Mouse (Mus musculus) hindbrain, embryonic 16.5 days (tissue): ENCODE results near the gene Zbtb9. TPM values are rescaled to one million over a fixed set of nuclear protein-coding genes. Genes with fewer than 3 reads are reported as not detected.

ENCODE experiments used
- ATAC-seq: fragments of 200-750 bp; cut with Nextera tagmentation; 2 replicates; pipeline ENCODE4 v1.8.0; 2017; ENCODE audit warnings: moderate TSS enrichment, moderate library complexity
- H3K27ac ChIP-seq: fragments of 300-500 bp; sonication (generic); 2 replicates; pipeline ENCODE4 v1.5.1; 2014; ENCODE audit warnings: low read depth, mild to moderate bottlenecking, control low read depth, low read length, moderate library complexity
- H3K27me3 ChIP-seq: fragments of 300-500 bp; sonication (generic); replicated peaks from 2 replicates; pipeline ENCODE4 v1.6.1; 2014; ENCODE audit warnings: low read length; ENCODE audit not compliant: control insufficient read depth, insufficient read depth
- H3K36me3 ChIP-seq: fragments of 300-500 bp; sonication (generic); 2 replicates; pipeline ENCODE4 v1.6.1; 2014; ENCODE audit warnings: mild to moderate bottlenecking, low read length, moderate library complexity, mixed read lengths; ENCODE audit not compliant: control insufficient read depth, insufficient read depth
- H3K4me1 ChIP-seq: fragments of 300-500 bp; sonication (generic); 2 replicates; pipeline ENCODE4 v1.6.1; 2014; ENCODE audit warnings: low read depth, low read length; ENCODE audit not compliant: control insufficient read depth, insufficient read depth
- H3K4me2 ChIP-seq: fragments of 300-500 bp; sonication (generic); 2 replicates; pipeline ENCODE4 v1.6.1; 2014; ENCODE audit warnings: mild to moderate bottlenecking, low read length, control low read depth, moderate library complexity
- H3K4me3 ChIP-seq: fragments of 300-500 bp; sonication (generic); 2 replicates; pipeline ENCODE4 v1.5.1; 2014; ENCODE audit warnings: mild to moderate bottlenecking, low read length, control low read depth, moderate library complexity
- H3K9ac ChIP-seq: fragments of 300-500 bp; sonication (generic); 2 replicates; pipeline ENCODE4 v1.6.1; 2014; ENCODE audit warnings: low read depth, mild to moderate bottlenecking, control low read depth, low read length, moderate library complexity
- H3K9me3 ChIP-seq: fragments of 300-500 bp; sonication (generic); 2 replicates; pipeline ENCODE4 v1.6.1; 2014; ENCODE audit warnings: mild to moderate bottlenecking, low read length, moderate library complexity; ENCODE audit not compliant: control insufficient read depth
- WGBS: fragments of 180-500 bp; shearing (Covaris S2); extraction: QIAGEN DNeasy Blood & Tissue Kit; methylation state at CpG from one replicate; pipeline ENCODE4 v1.1.7; 2014; 5-methylcytosine and 5-hydroxymethylcytosine counted together
- polyA plus RNA-seq: library from polyadenylated mRNA; unstranded; fragments of >200 nt; fragmentation: Nextera tagmentation; extraction: Ambion mirVana; gene quantifications from 2 replicates; pipeline ENCODE4 v1.2.1, GENCODE M21; 2015

Zbtb9 gene
- polyA plus RNA-seq, 1 experiment from 2014 or later = 13.0 TPM

DNA sequence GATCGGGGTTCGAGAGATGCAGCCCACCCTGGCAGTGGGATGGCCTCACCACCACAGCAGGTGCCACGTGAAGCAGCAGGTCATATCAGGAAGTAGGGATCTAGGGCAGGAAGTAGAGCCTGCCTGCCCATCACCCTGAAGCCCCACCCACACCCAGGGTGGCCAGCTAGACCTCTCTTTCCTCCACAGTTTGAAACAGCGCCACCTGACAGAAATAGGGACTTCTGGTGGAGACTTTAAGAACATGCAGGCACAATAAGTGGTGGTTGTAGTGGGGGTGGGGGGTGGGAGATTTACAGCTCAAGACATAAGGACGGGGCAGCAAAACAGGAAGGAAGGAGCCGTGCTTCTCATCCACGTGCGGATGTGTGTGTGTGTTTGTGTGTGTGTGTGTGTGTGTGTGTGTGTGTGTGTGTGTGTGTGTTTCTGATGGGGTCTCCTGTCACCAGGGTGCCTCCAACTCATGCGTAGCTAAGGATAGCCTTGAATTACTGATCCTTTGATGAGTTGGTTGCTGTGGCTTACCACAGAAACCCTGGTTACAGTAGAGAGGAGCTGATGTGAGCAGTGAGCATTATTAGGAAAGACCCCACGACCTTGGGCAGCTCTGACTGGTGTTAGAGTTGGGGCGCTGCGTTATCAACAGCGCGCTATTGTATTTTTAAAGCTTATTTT, 39.2 kb downstream of the Zbtb9 start:
- no peak for ATAC-seq
- Histone ChIP-seq H3K9me3 (no peaks in the 10 kb centered on the region), H3K27ac (no peak overlapping the region), H3K9ac (no peak overlapping the region), H3K4me1 (no peaks in the 10 kb centered on the region), H3K27me3 (no peaks in the 10 kb centered on the region), H3K36me3 (no peaks in the 10 kb centered on the region), H3K4me3 (no peak overlapping the region), H3K4me2 (no peak overlapping the region)
- 65% methylated on average over 14 of the region's 14 CpGs for WGBS

- Histone ChIP-seq H3K36me3 (no peaks in the 10 kb centered on the region), H3K4me1 (peaks cover 3% of the 10 kb centered on the region; the same call in 1 of the 2 replicates), H3K9ac (no peak overlapping the region), H3K27me3 (no peaks in the 10 kb centered on the region), H3K4me3 (no peak overlapping the region), H3K9me3 (no peaks in the 10 kb centered on the region), H3K27ac (no peak overlapping the region), H3K4me2 (no peak overlapping the region)
- 35% methylated on average over 6 of the region's 6 CpGs for WGBS
- ATAC-seq = no peak
Measured at GRCm38 (mm10) chr17:27012909-27013308, 39.9 kb downstream of the Zbtb9 start.

- Histone ChIP-seq H3K36me3 (peaks cover 15% of the 10 kb centered on the region), H3K4me3 (peak overlapping the region; percentile 51), H3K9me3 (no peaks in the 10 kb centered on the region), H3K27ac (peak overlapping the region; percentile 67), H3K4me1 (peaks cover 9% of the 10 kb centered on the region), H3K9ac (peak overlapping the region; percentile 70), H3K27me3 (no peaks in the 10 kb centered on the region), H3K4me2 (peak overlapping the region; percentile 78)
- peak; percentile 86 for ATAC-seq
- 8% methylated on average over 34 of the region's 34 CpGs for WGBS
Measured at GRCm38 (mm10) chr17:27017564-27018499, 44.9 kb downstream of the Zbtb9 start.

DNA sequence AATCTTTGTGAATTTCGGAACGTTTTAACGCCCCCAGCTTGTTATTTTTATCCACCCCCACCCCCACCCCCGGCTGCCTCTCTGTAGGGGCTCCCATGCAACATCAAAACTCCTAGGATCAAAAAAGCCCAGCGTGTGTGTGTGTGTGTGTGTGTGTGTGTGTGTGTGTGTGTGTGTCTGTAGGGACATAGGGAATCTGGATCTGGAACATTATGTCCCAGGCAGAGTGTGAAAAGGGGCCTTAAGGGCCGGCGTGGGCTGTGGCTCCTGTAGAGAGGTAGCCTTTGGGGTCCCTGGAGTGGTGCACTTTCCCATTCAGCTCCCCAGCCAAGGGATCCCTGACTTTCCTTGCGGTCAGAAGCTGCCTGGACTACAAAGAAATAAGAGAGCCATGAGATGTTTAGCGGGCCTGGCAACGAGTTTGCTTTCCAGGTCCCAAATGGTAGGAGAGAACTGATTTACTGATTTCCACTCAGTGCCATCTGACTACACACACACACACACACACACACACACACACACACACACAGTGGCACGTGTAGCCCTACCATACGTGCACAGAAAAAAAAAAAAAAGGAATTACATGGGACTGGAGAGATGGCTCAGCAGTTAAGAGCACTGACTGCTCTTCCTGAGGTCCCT, 45.7 kb downstream of the Zbtb9 start:
- Histone ChIP-seq H3K9ac (peak overlapping the region; percentile 70), H3K4me1 (peaks cover 9% of the 10 kb centered on the region), H3K4me3 (peak overlapping the region; percentile 51), H3K36me3 (peaks cover 17% of the 10 kb centered on the region), H3K27ac (peak overlapping the region; percentile 67), H3K27me3 (no peaks in the 10 kb centered on the region), H3K9me3 (no peaks in the 10 kb centered on the region), H3K4me2 (peak overlapping the region; percentile 78)
- no peak for ATAC-seq
- 27% methylated on average over 12 of the region's 12 CpGs for WGBS

GRCm38 (mm10) chr17:27021076-27021475, 48.1 kb downstream of the Zbtb9 start:
- peaks cover 25% of the 10 kb centered on the region for H3K36me3 ChIP-seq
- no peak overlapping the region for H3K4me3 ChIP-seq
- no peak overlapping the region for H3K9ac ChIP-seq
- H3K4me2 ChIP-seq = no peak overlapping the region
- no peaks in the 10 kb centered on the region for H3K9me3 ChIP-seq
- ATAC-seq = no peak
- WGBS = 82% methylated on average over 14 of the region's 14 CpGs
- no peaks in the 10 kb centered on the region for H3K27me3 ChIP-seq
- no peak overlapping the region for H3K27ac ChIP-seq
- H3K4me1 ChIP-seq = peaks cover 9% of the 10 kb centered on the region

DNA sequence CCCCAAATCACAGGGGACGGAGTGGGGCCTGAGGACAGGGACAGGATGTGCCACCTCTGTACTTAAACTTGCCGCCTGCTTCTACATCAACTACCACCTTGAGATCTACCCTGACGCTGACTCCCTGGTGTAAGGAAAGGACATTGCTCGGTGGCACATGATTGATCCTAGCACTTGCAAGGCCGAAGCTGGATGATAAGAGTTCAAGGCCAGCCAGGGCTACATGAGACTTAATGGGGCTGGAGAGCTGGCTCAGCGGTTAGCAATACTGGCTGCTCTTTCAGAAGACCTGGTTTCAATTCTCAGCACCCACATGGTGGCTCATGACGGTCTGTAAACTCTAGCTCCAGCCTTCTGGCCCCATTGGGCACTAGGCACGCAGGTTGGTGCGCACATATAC, 48.8 kb downstream of the Zbtb9 start:
- no peaks in the 10 kb centered on the region for H3K27me3 ChIP-seq
- H3K4me1 ChIP-seq = peaks cover 9% of the 10 kb centered on the region
- H3K9me3 ChIP-seq = no peaks in the 10 kb centered on the region
- H3K4me2 ChIP-seq = no peak overlapping the region
- no peak overlapping the region for H3K4me3 ChIP-seq
- H3K9ac ChIP-seq = no peak overlapping the region
- peaks cover 25% of the 10 kb centered on the region for H3K36me3 ChIP-seq
- H3K27ac ChIP-seq = no peak overlapping the region
- WGBS = 94% methylated on average over 9 of the region's 9 CpGs
- no peak for ATAC-seq

DNA sequence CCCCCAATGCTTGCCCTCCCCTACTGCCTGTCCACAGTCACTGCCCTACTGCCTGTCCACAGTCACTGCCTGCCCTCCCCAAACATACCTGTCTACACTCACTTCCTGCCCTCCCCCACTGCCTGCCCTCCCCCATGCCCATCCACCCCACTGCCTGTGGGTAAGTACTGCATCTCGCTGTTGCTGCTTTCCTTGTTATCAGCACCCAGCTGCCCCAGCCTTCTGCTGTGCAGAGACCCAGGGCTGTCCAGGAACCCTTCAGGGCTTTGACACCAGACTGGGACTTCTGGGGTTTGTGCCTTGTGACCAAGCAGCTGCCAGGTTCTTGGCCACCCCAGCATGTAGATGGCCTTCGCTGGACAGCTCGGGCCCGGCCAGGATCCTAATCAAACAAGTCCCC, 50.4 kb downstream of the Zbtb9 start:
- ATAC-seq = no peak
- peaks cover 25% of the 10 kb centered on the region for H3K36me3 ChIP-seq

GRCm38 (mm10) chr17:27025326-27025902, 52.4 kb downstream of the Zbtb9 start:
- H3K36me3 ChIP-seq = peaks cover 25% of the 10 kb centered on the region
- no peak for ATAC-seq
- no peaks in the 10 kb centered on the region for H3K27me3 ChIP-seq

More for the DNA sequence above, 50.4 kb downstream of the Zbtb9 start:
- Histone ChIP-seq H3K9ac (no peak overlapping the region), H3K4me2 (no peak overlapping the region), H3K4me1 (peaks cover 14% of the 10 kb centered on the region), H3K27me3 (no peaks in the 10 kb centered on the region), H3K4me3 (no peak overlapping the region), H3K27ac (no peak overlapping the region), H3K9me3 (no peaks in the 10 kb centered on the region)
- WGBS = 88% methylated on average over 4 of the region's 4 CpGs

More at GRCm38 (mm10) chr17:27025326-27025902, 52.4 kb downstream of the Zbtb9 start:
- 95% methylated on average over 17 of the region's 17 CpGs for WGBS
- Histone ChIP-seq H3K4me1 (peaks cover 10% of the 10 kb centered on the region), H3K9ac (no peak overlapping the region), H3K27ac (no peak overlapping the region), H3K9me3 (no peaks in the 10 kb centered on the region), H3K4me3 (no peak overlapping the region), H3K4me2 (no peak overlapping the region)
